Mouse (Mus musculus): ENCODE data around the gene Cd180. TPM values are rescaled to one million over a fixed set of nuclear protein-coding genes. Genes with fewer than 3 reads are reported as not detected.

Cd180 gene
- polyA plus RNA-seq, 1 experiment from 2014 or later, result 1.6 TPM

GRCm38 (mm10) chr13:102698335-102698734 is 5.0 kb downstream of the Cd180 start:
- Histone ChIP-seq H3K4me2 (ENCODE audit: low read depth, low read length) (0 out of 2 replicates have a peak overlapping the region, but pooled peaks have one; percentile 13), H3K27ac (ENCODE audit: low read depth) (no peak overlapping the region), H3K9ac (replicated peaks) (no peak overlapping the region), H3K4me1 (ENCODE audit: insufficient read depth) (peaks cover 14% of the 10 kb centered on the region), H3K36me3 (replicated peaks; ENCODE audit: insufficient read depth, low read length) (no peaks in the 10 kb centered on the region), H3K27me3 (ENCODE audit: insufficient read depth, low read length) (no peaks in the 10 kb centered on the region), H3K4me3 (ENCODE audit: low read depth, low read length) (no peak overlapping the region), H3K9me3 (ENCODE audit: low read length) (no peaks in the 10 kb centered on the region)
- WGBS (ENCODE audit: insufficient replicate concordance), result 52% methylated on average over 10 of the region's 10 CpGs
- ATAC-seq (no peak), DNase-seq (no peak)
- no peak for TF ChIP-seq EP300 (IDR thresholded peaks at IDR 0.05; ENCODE audit: low read depth)
- no peak for TF ChIP-seq CTCF (IDR thresholded peaks at IDR 0.05; ENCODE audit: low read depth)

- Histone ChIP-seq H3K27me3 (ENCODE audit: insufficient read depth, low read length) (no peaks in the 10 kb centered on the region), H3K4me3 (ENCODE audit: low read depth, low read length) (no peak overlapping the region), H3K4me2 (ENCODE audit: low read depth, low read length) (peak overlapping the region; percentile 13; the same call in 1 of the 2 replicates), H3K9me3 (ENCODE audit: low read length) (no peaks in the 10 kb centered on the region), H3K9ac (replicated peaks) (no peak overlapping the region), H3K36me3 (replicated peaks; ENCODE audit: insufficient read depth, low read length) (no peaks in the 10 kb centered on the region), H3K27ac (ENCODE audit: low read depth) (no peak overlapping the region), H3K4me1 (ENCODE audit: insufficient read depth) (peaks cover 13% of the 10 kb centered on the region)
- ATAC-seq, result peak; percentile 25; the same call in 1 of the 2 replicates
- peak; percentile 49 for DNase-seq
- TF ChIP-seq EP300 (IDR thresholded peaks at IDR 0.05; ENCODE audit: low read depth) (no peak), CTCF (IDR thresholded peaks at IDR 0.05; ENCODE audit: low read depth) (no peak)
- WGBS (ENCODE audit: insufficient replicate concordance), result 54% methylated on average over 14 of the region's 14 CpGs
Observed at GRCm38 (mm10) chr13:102698751-102699323, 5.5 kb downstream of the Cd180 start.

GRCm38 (mm10) chr13:102700176-102700575 is 6.8 kb downstream of the Cd180 start:
- no peak for DNase-seq
- H3K4me3 ChIP-seq (ENCODE audit: low read depth, low read length), result no peak overlapping the region

GRCm38 (mm10) chr13:102700744-102701143 is 7.4 kb downstream of the Cd180 start:
- Histone ChIP-seq H3K9ac (replicated peaks) (no peak overlapping the region), H3K27ac (ENCODE audit: low read depth) (0 out of 2 replicates have a peak overlapping the region, but pooled peaks have one; percentile 11), H3K4me1 (ENCODE audit: insufficient read depth) (peaks cover 7% of the 10 kb centered on the region), H3K4me3 (ENCODE audit: low read depth, low read length) (no peak overlapping the region), H3K9me3 (ENCODE audit: low read length) (no peaks in the 10 kb centered on the region), H3K27me3 (ENCODE audit: insufficient read depth, low read length) (no peaks in the 10 kb centered on the region), H3K4me2 (ENCODE audit: low read depth, low read length) (no peak overlapping the region), H3K36me3 (replicated peaks; ENCODE audit: insufficient read depth, low read length) (no peaks in the 10 kb centered on the region)
- 67% methylated on average over 3 of the region's 3 CpGs for WGBS (ENCODE audit: insufficient replicate concordance)
- DNase-seq, result no peak
- no peak for ATAC-seq
- TF ChIP-seq CTCF (IDR thresholded peaks at IDR 0.05; ENCODE audit: low read depth) (no peak), EP300 (IDR thresholded peaks at IDR 0.05; ENCODE audit: low read depth) (no peak)

More at GRCm38 (mm10) chr13:102700176-102700575, 6.8 kb downstream of the Cd180 start:
- H3K36me3 ChIP-seq (replicated peaks; ENCODE audit: insufficient read depth, low read length), result no peaks in the 10 kb centered on the region
- ATAC-seq, result no peak
- TF ChIP-seq EP300 (IDR thresholded peaks at IDR 0.05; ENCODE audit: low read depth), result no peak
- TF ChIP-seq CTCF (IDR thresholded peaks at IDR 0.05; ENCODE audit: low read depth), result no peak
- H3K9ac ChIP-seq (replicated peaks), result no peak overlapping the region
- 0 out of 2 replicates have a peak overlapping the region, but pooled peaks have one; percentile 11 for H3K27ac ChIP-seq (ENCODE audit: low read depth)
- 48% methylated on average over 5 of the region's 5 CpGs for WGBS (ENCODE audit: insufficient replicate concordance)
- H3K4me2 ChIP-seq (ENCODE audit: low read depth, low read length), result no peak overlapping the region
- H3K27me3 ChIP-seq (ENCODE audit: insufficient read depth, low read length), result no peaks in the 10 kb centered on the region
- no peaks in the 10 kb centered on the region for H3K9me3 ChIP-seq (ENCODE audit: low read length)
- H3K4me1 ChIP-seq (ENCODE audit: insufficient read depth), result peaks cover 8% of the 10 kb centered on the region

GRCm38 (mm10) chr13:102716973-102717372 is 23.6 kb downstream of the Cd180 start:
- DNase-seq, result no peak
- ATAC-seq, result no peak
- no peak for TF ChIP-seq EP300 (IDR thresholded peaks at IDR 0.05; ENCODE audit: low read depth)
- TF ChIP-seq CTCF (IDR thresholded peaks at IDR 0.05; ENCODE audit: low read depth), result no peak
- Histone ChIP-seq H3K27ac (ENCODE audit: low read depth) (no peak overlapping the region), H3K4me2 (ENCODE audit: low read depth, low read length) (no peak overlapping the region), H3K36me3 (replicated peaks; ENCODE audit: insufficient read depth, low read length) (no peaks in the 10 kb centered on the region), H3K27me3 (ENCODE audit: insufficient read depth, low read length) (no peaks in the 10 kb centered on the region), H3K9me3 (ENCODE audit: low read length) (no peaks in the 10 kb centered on the region), H3K9ac (replicated peaks) (no peak overlapping the region), H3K4me1 (ENCODE audit: insufficient read depth) (no peaks in the 10 kb centered on the region), H3K4me3 (ENCODE audit: low read depth, low read length) (no peak overlapping the region)
- 57% methylated on average over 1 of the region's 1 CpGs for WGBS (ENCODE audit: insufficient replicate concordance)

- no peak overlapping the region for H3K4me2 ChIP-seq (ENCODE audit: low read depth, low read length)
- DNase-seq, result no peak
Observed at GRCm38 (mm10) chr13:102725416-102725815, 32.1 kb downstream of the Cd180 start.

More at GRCm38 (mm10) chr13:102725416-102725815, 32.1 kb downstream of the Cd180 start:
- Histone ChIP-seq H3K27ac (ENCODE audit: low read depth) (no peak overlapping the region), H3K36me3 (replicated peaks; ENCODE audit: insufficient read depth, low read length) (no peaks in the 10 kb centered on the region), H3K4me1 (ENCODE audit: insufficient read depth) (no peaks in the 10 kb centered on the region), H3K9me3 (ENCODE audit: low read length) (no peaks in the 10 kb centered on the region), H3K9ac (replicated peaks) (no peak overlapping the region), H3K4me3 (ENCODE audit: low read depth, low read length) (no peak overlapping the region), H3K27me3 (ENCODE audit: insufficient read depth, low read length) (no peaks in the 10 kb centered on the region)
- no peak for TF ChIP-seq EP300 (IDR thresholded peaks at IDR 0.05; ENCODE audit: low read depth)
- TF ChIP-seq CTCF (IDR thresholded peaks at IDR 0.05; ENCODE audit: low read depth), result no peak
- ATAC-seq, result no peak

Measured in liver, postnatal 0 days (tissue).